Mouse (Mus musculus) midbrain, postnatal 0 days (tissue): ENCODE results near the gene Fkbp8. TPM values are rescaled to one million over a fixed set of nuclear protein-coding genes. Genes with fewer than 3 reads are reported as not detected.

Experiments used
- ATAC-seq: fragments of 200-750 bp; cut with Nextera tagmentation; 2 replicates; pipeline ENCODE4 v1.8.0; 2017; ENCODE audit warnings: moderate number of reproducible peaks, mild to moderate bottlenecking, moderate TSS enrichment, moderate library complexity; ENCODE audit not compliant: low FRiP score
- DNase-seq: peaks from one replicate; pipeline ENCODE4 v3.0.0-alpha.2; 2015; ENCODE audit warnings: low spot score
- H3K27ac ChIP-seq: fragments of 300-500 bp; sonication (generic); 2 replicates; pipeline ENCODE4 v1.5.1; 2014; ENCODE audit warnings: low read depth, mild to moderate bottlenecking, low read length, mixed read lengths
- H3K27me3 ChIP-seq: fragments of 300-500 bp; sonication (generic); 2 replicates; pipeline ENCODE4 v1.6.1; 2014; ENCODE audit warnings: low read length, control low read depth, mixed read lengths; ENCODE audit not compliant: insufficient read depth
- H3K36me3 ChIP-seq: fragments of 300-500 bp; sonication (generic); 2 replicates; pipeline ENCODE4 v1.6.1; 2014; ENCODE audit warnings: low read length, control low read depth, mixed read lengths; ENCODE audit not compliant: insufficient read depth
- H3K4me1 ChIP-seq: fragments of 300-500 bp; sonication (generic); 2 replicates; pipeline ENCODE4 v1.6.1; 2014; ENCODE audit warnings: mild to moderate bottlenecking, control low read depth, antibody characterized with exemption, low read length, mixed read lengths; ENCODE audit not compliant: insufficient read depth
- H3K4me2 ChIP-seq: fragments of 300-500 bp; sonication (generic); 2 replicates; pipeline ENCODE4 v1.6.1; 2014; ENCODE audit warnings: low read depth, mild to moderate bottlenecking, low read length, mixed read lengths; ENCODE audit not compliant: poor library complexity, severe bottlenecking
- H3K4me3 ChIP-seq: fragments of 300-500 bp; sonication (generic); 2 replicates; pipeline ENCODE4 v1.5.1; 2014; ENCODE audit warnings: low read depth, mild to moderate bottlenecking, low read length, moderate library complexity
- H3K9ac ChIP-seq: fragments of 300-500 bp; sonication (generic); replicated peaks from 2 replicates; pipeline ENCODE4 v1.6.1; 2014; ENCODE audit warnings: mild to moderate bottlenecking, low read length, moderate library complexity, mixed read lengths; ENCODE audit not compliant: poor library complexity, severe bottlenecking
- H3K9me3 ChIP-seq: fragments of 300-500 bp; sonication (generic); 2 replicates; pipeline ENCODE4 v1.6.1; 2016; ENCODE audit warnings: low read length, control low read depth
- CTCF ChIP-seq: IDR thresholded peaks from 2 replicates; pipeline ENCODE4 v1.5.1; 2016; ENCODE audit warnings: antibody characterized with exemption, mild to moderate bottlenecking
- WGBS: fragments of 180-500 bp; shearing (Covaris S2); extraction: QIAGEN DNeasy Blood & Tissue Kit; methylation state at CpG from one replicate; pipeline ENCODE4 v1.1.7; 2014; 5-methylcytosine and 5-hydroxymethylcytosine counted together
- polyA plus RNA-seq: library from polyadenylated mRNA; unstranded; fragments of >200 nt; fragmentation: Nextera tagmentation; extraction: Ambion mirVana; gene quantifications from 2 replicates; pipeline ENCODE4 v1.2.1, GENCODE M21; 2015
- total RNA-seq: library from RNA; depleted of rRNA; stranded (reverse); fragments of >200 nt; gene quantifications from 2 replicates; pipeline ENCODE4 v1.2.3, GENCODE M21; 2014

Gene Fkbp8
- total and polyA plus RNA-seq, 2 experiments from 2014 or later: 351 to 490 TPM

GRCm38 (mm10) chr8:70528182-70528797, 766 bp downstream of the Fkbp8 start:
- H3K9me3 ChIP-seq: no peaks in the 10 kb centered on the region
- peaks cover 26% of the 10 kb centered on the region for H3K36me3 ChIP-seq
- H3K4me3 ChIP-seq: peak overlapping the region; percentile 70
- DNase-seq: no peak
- H3K4me2 ChIP-seq: peak overlapping the region; percentile 82
- peak overlapping the region; percentile 71 for H3K9ac ChIP-seq
- H3K4me1 ChIP-seq: peaks cover 6% of the 10 kb centered on the region; the same call in 1 of the 2 replicates
- no peak for TF ChIP-seq CTCF
- no peaks in the 10 kb centered on the region for H3K27me3 ChIP-seq
- WGBS: 35% methylated on average over 13 of the region's 13 CpGs
- peak overlapping the region; percentile 75 for H3K27ac ChIP-seq
- ATAC-seq: no peak

- Histone ChIP-seq H3K4me2 (no peak overlapping the region), H3K27me3 (no peaks in the 10 kb centered on the region), H3K4me1 (peaks cover 3% of the 10 kb centered on the region; the same call in 1 of the 2 replicates), H3K9me3 (no peaks in the 10 kb centered on the region), H3K36me3 (peaks cover 32% of the 10 kb centered on the region), H3K9ac (no peak overlapping the region), H3K27ac (no peak overlapping the region), H3K4me3 (no peak overlapping the region)
- WGBS: 77% methylated on average over 5 of the region's 5 CpGs
- no peak for DNase-seq
- TF ChIP-seq CTCF: no peak
- no peak for ATAC-seq
Observed at GRCm38 (mm10) chr8:70529299-70529698, 1.8 kb downstream of the Fkbp8 start.

GRCm38 (mm10) chr8:70529741-70530161, 2.2 kb downstream of the Fkbp8 start:
- no peak for ATAC-seq
- TF ChIP-seq CTCF: no peak
- WGBS: 96% methylated on average over 3 of the region's 3 CpGs

GRCm38 (mm10) chr8:70530314-70530713, 2.8 kb downstream of the Fkbp8 start:
- Histone ChIP-seq H3K27ac (no peak overlapping the region), H3K27me3 (no peaks in the 10 kb centered on the region), H3K4me3 (no peak overlapping the region), H3K36me3 (peaks cover 40% of the 10 kb centered on the region), H3K9ac (no peak overlapping the region), H3K9me3 (no peaks in the 10 kb centered on the region), H3K4me2 (no peak overlapping the region), H3K4me1 (peaks cover 3% of the 10 kb centered on the region; the same call in 1 of the 2 replicates)
- no peak for DNase-seq
- whole genome bisulfite sequencing: 90% methylated on average over 2 of the region's 2 CpGs
- ATAC-seq: no peak
- TF ChIP-seq CTCF: peak; percentile 38

More at GRCm38 (mm10) chr8:70529741-70530161, 2.2 kb downstream of the Fkbp8 start:
- Histone ChIP-seq H3K4me3 (no peak overlapping the region), H3K27me3 (no peaks in the 10 kb centered on the region), H3K36me3 (peaks cover 35% of the 10 kb centered on the region), H3K4me2 (no peak overlapping the region), H3K9ac (no peak overlapping the region), H3K9me3 (no peaks in the 10 kb centered on the region), H3K4me1 (peaks cover 3% of the 10 kb centered on the region; the same call in 1 of the 2 replicates), H3K27ac (no peak overlapping the region)
- DNase-seq: no peak

GRCm38 (mm10) chr8:70534281-70534680, 6.8 kb downstream of the Fkbp8 start:
- Histone ChIP-seq H3K36me3 (peaks cover 51% of the 10 kb centered on the region), H3K9me3 (no peaks in the 10 kb centered on the region), H3K4me1 (0 out of 2 replicates have a peak, but pooled peaks cover 3% of the 10 kb centered on the region), H3K4me3 (no peak overlapping the region), H3K27me3 (no peaks in the 10 kb centered on the region), H3K27ac (no peak overlapping the region), H3K9ac (no peak overlapping the region), H3K4me2 (no peak overlapping the region)
- 94% methylated on average over 12 of the region's 12 CpGs for WGBS
- TF ChIP-seq CTCF: no peak
- ATAC-seq: no peak
- DNase-seq: no peak

- DNase-seq (no peak), ATAC-seq (no peak)
- H3K27ac ChIP-seq: no peak overlapping the region
- peaks cover 45% of the 10 kb centered on the region for H3K36me3 ChIP-seq
- TF ChIP-seq CTCF: no peak
- no peak overlapping the region for H3K4me2 ChIP-seq
- no peak overlapping the region for H3K4me3 ChIP-seq
- H3K27me3 ChIP-seq: no peaks in the 10 kb centered on the region
- H3K9ac ChIP-seq: no peak overlapping the region
- 95% methylated on average over 3 of the region's 3 CpGs for WGBS
- peaks cover 6% of the 10 kb centered on the region; the same call in 1 of the 2 replicates for H3K4me1 ChIP-seq
- no peaks in the 10 kb centered on the region for H3K9me3 ChIP-seq
Observed at GRCm38 (mm10) chr8:70535221-70535620, 7.7 kb downstream of the Fkbp8 start.
